Mouse (Mus musculus) lung, adult 18-20 months (tissue): Measurements from ENCODE around the gene Cfp.
A peak's percentile ranks its signal among the peaks of the same experiment; 100 is the strongest.

ENCODE experiments used
- DNase-seq, 2 experiments: peaks; one replicate each; pipeline ENCODE4 v3.0.0; 2022; ENCODE audit warnings: mixed read lengths in 2 of 2

The Cfp gene

GRCm38 (mm10) chrX:20931364-20931763 lies at the start of gene Cfp:
Gene Cfp (minus strand): TSS chrX:20931555.
- DNase-seq = peak; percentile 13 to 15

GRCm38 (mm10) chrX:20980901-20981300 lies 49.5 kb upstream of the Cfp start:
- no peak for DNase-seq

GRCm38 (mm10) chrX:20961477-20962378 lies 30.4 kb upstream of the Cfp start, which contains the start of gene Uxt:
Gene Uxt (minus strand): TSS chrX:20962017.
- DNase-seq = peak; percentile 89 to 91

GRCm38 (mm10) chrX:20950191-20950880 lies 19.0 kb upstream of the Cfp start, which contains the start of gene Elk1:
Gene Elk1 (minus strand): TSS chrX:20950608.
- peak; percentile 87 to 89 for DNase-seq

- peak; percentile 29 to 43 for DNase-seq
Observed at GRCm38 (mm10) chrX:20946055-20946454, 14.7 kb upstream of the Cfp start.

- DNase-seq = peak; percentile 20 to 24
Observed at GRCm38 (mm10) chrX:20931963-20932362, 608 bp upstream of the Cfp start.

- no peak for DNase-seq
Observed at GRCm38 (mm10) chrX:20929859-20930258, 1.5 kb downstream of the Cfp start.

- no peak for DNase-seq
Observed at GRCm38 (mm10) chrX:20924976-20925375, 6.4 kb downstream of the Cfp start.

- DNase-seq = no peak
Observed at GRCm38 (mm10) chrX:20923506-20923905, 7.8 kb downstream of the Cfp start.

GRCm38 (mm10) chrX:20921366-20921765 lies 10.0 kb downstream of the Cfp start:
- DNase-seq = no peak

GRCm38 (mm10) chrX:20920844-20921364 lies 10.5 kb downstream of the Cfp start, which contains the start of gene Syn1:
Gene Syn1 (minus strand): TSS chrX:20921004.
- peak; percentile 79 to 81 for DNase-seq

- DNase-seq = no peak
Observed at GRCm38 (mm10) chrX:20920249-20920843, 11.0 kb downstream of the Cfp start.

- no peak for DNase-seq
Observed at GRCm38 (mm10) chrX:20915075-20915474, 16.3 kb downstream of the Cfp start.

GRCm38 (mm10) chrX:20913726-20914125 lies 17.6 kb downstream of the Cfp start:
- no peak for DNase-seq

- DNase-seq = no peak
Observed at GRCm38 (mm10) chrX:20910074-20910473, 21.3 kb downstream of the Cfp start.
